Mouse (Mus musculus): ENCODE measurements around the gene Pnkp.

GRCm38 (mm10) chr7:44845006-44845405 is 11.9 kb upstream of the Pnkp start:
- no peak for TF ChIP-seq CTCF (IDR thresholded peaks at IDR 0.05; ENCODE audit: low read depth, low read length)
- TF ChIP-seq POLR2A (IDR thresholded peaks at IDR 0.05; ENCODE audit: extremely low read depth, insufficient read depth, low read length), result no peak
